Mouse (Mus musculus) gastrocnemius, adult 18-20 months (tissue): ENCODE data around the gene Clptm1l. TPM values are rescaled to one million over a fixed set of nuclear protein-coding genes. Genes with fewer than 3 reads are reported as not detected.
A peak's percentile ranks its signal among the peaks of the same experiment; 100 is the strongest.

Experiments used
- DNase-seq: peaks from one replicate; pipeline ENCODE4 v3.0.0; 2021; ENCODE audit warnings: low spot score
- long read RNA-seq, 2 experiments: library from polyadenylated mRNA; stranded (forward); transcript quantifications; one replicate each; pipeline ENCODE4 v2.0.0; 2021
- total RNA-seq, 2 experiments: library from RNA; stranded (reverse); gene quantifications; 2 replicates each; pipeline ENCODE4 v1.2.3; 2021

The Clptm1l gene
- total RNA-seq = 10 to 100 TPM; 30.0 to 36.6 TPM
- long read RNA-seq, experiment 1, transcript Clptm1l-201 (17 exons, 2,340 nt) = major isoform, 37 of 41 reads
- long read RNA-seq, experiment 1, partial matches to known transcripts = 2 of 41 reads
- long read RNA-seq, experiment 1, other reads (novel, unspliced or antisense) = 1 of 41 reads
- long read RNA-seq, experiment 2, transcript Clptm1l-201 (17 exons, 2,340 nt) = major isoform, 25 of 28 reads
- long read RNA-seq, experiment 2, partial matches to known transcripts = 1 of 28 reads
- long read RNA-seq, experiment 2, other reads (novel, unspliced or antisense) = 2 of 28 reads

GRCm38 (mm10) chr13:73603522-73604155 lies at the start of gene Clptm1l:
Gene Clptm1l, plus strand, starts transcription at chr13:73604006.
- peak; percentile 95 for DNase-seq

- DNase-seq = no peak
Measured at GRCm38 (mm10) chr13:73564201-73564600, 39.6 kb upstream of the Clptm1l start.

- DNase-seq = no peak
Measured at GRCm38 (mm10) chr13:73575051-73575450, 28.8 kb upstream of the Clptm1l start.

- no peak for DNase-seq
Measured at GRCm38 (mm10) chr13:73577277-73577676, 26.5 kb upstream of the Clptm1l start.

- no peak for DNase-seq
Measured at GRCm38 (mm10) chr13:73591488-73591887, 12.3 kb upstream of the Clptm1l start.

- no peak for DNase-seq
Measured at GRCm38 (mm10) chr13:73592546-73592945, 11.3 kb upstream of the Clptm1l start.

- no peak for DNase-seq
Measured at GRCm38 (mm10) chr13:73596276-73596675, 7.5 kb upstream of the Clptm1l start.

- no peak for DNase-seq
Measured at GRCm38 (mm10) chr13:73600217-73600616, 3.6 kb upstream of the Clptm1l start.

GRCm38 (mm10) chr13:73603046-73603445 lies 760 bp upstream of the Clptm1l start:
- no peak for DNase-seq

GRCm38 (mm10) chr13:73604156-73604957 lies 551 bp downstream of the Clptm1l start:
- no peak for DNase-seq

GRCm38 (mm10) chr13:73618406-73618805 lies 14.6 kb downstream of the Clptm1l start:
- DNase-seq = no peak

GRCm38 (mm10) chr13:73620637-73621036 lies 16.8 kb downstream of the Clptm1l start:
- DNase-seq = no peak

- DNase-seq = no peak
Measured at GRCm38 (mm10) chr13:73626410-73626744, 22.6 kb downstream of the Clptm1l start.

- no peak for DNase-seq
Measured at GRCm38 (mm10) chr13:73626745-73627549, 23.1 kb downstream of the Clptm1l start, which contains the start of gene Tert. Gene Tert, plus strand, starts transcription at chr13:73626911.

GRCm38 (mm10) chr13:73628586-73629113 lies 24.8 kb downstream of the Clptm1l start:
- no peak for DNase-seq

- no peak for DNase-seq
Measured at GRCm38 (mm10) chr13:73631837-73632236, 28.0 kb downstream of the Clptm1l start.

GRCm38 (mm10) chr13:73637826-73638225 lies 34.0 kb downstream of the Clptm1l start:
- no peak for DNase-seq

GRCm38 (mm10) chr13:73641296-73641695 lies 37.5 kb downstream of the Clptm1l start:
- no peak for DNase-seq

- no peak for DNase-seq
Measured at GRCm38 (mm10) chr13:73646397-73647087, 42.7 kb downstream of the Clptm1l start.

GRCm38 (mm10) chr13:73653266-73653665 lies 49.5 kb downstream of the Clptm1l start:
- no peak for DNase-seq

- no peak for DNase-seq
Measured at GRCm38 (mm10) chr13:73654976-73655375, 51.2 kb downstream of the Clptm1l start.
